Mouse (Mus musculus): ENCODE results near the gene Tmprss13.

DNA sequence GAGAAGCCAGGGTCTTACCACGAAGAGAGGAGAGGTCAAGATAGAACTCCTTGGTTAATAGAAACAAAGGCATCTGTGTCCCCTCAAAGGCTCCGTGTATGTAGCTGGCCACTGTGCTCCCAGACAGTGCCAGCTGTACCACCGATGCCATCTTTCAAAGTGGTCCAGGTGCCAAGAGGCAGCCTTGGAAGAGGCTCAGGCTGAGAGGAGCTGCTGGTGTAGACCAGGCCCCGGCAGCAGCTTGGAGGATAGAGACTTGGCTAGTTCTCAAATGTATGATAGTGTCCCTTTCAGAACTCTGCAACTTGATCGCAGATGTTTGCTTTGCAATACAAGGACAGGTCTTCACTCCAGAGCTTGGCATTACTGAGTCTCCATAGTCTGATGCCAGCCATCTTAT lies 63.4 kb downstream of the Tmprss13 start:
- TF ChIP-seq CTCF (IDR thresholded peaks at IDR 0.05; ENCODE audit: control insufficient read depth, insufficient read depth, insufficient read length) (no peak), USF1 (IDR thresholded peaks at IDR 0.05; ENCODE audit: low read depth) (no peak), MAX (IDR thresholded peaks at IDR 0.05) (no peak)
